Mouse (Mus musculus) thymus, adult 2 months (tissue): ENCODE data around the gene Gm44965. TPM values are rescaled to one million over a fixed set of nuclear protein-coding genes. Genes with fewer than 3 reads are reported as not detected.
A peak's percentile ranks its signal among the peaks of the same experiment; 100 is the strongest.

Experiments used
- DNase-seq: peaks from one replicate; pipeline ENCODE4 v3.0.0; 2021
- H3K27ac ChIP-seq: fragments of 200-500 bp; 2 replicates; pipeline ENCODE4 v1.5.1; 2012; ENCODE audit warnings: low read length, control low read depth; ENCODE audit not compliant: control insufficient read depth, insufficient read depth
- H3K27me3 ChIP-seq: fragments of 200-500 bp; 2 replicates; pipeline ENCODE4 v1.6.1; 2012; ENCODE audit warnings: mild to moderate bottlenecking, low read length, moderate library complexity, mixed read lengths; ENCODE audit not compliant: control insufficient read depth, insufficient read depth
- H3K36me3 ChIP-seq: fragments of 200-500 bp; 2 replicates; pipeline ENCODE4 v1.6.1; 2012; ENCODE audit warnings: mild to moderate bottlenecking, low read length, moderate library complexity; ENCODE audit not compliant: control insufficient read depth, insufficient read depth
- H3K4me1 ChIP-seq: fragments of 200-500 bp; replicated peaks from 2 replicates; pipeline ENCODE4 v1.6.1; 2012; ENCODE audit warnings: low read length; ENCODE audit not compliant: control insufficient read depth, insufficient read depth
- H3K4me3 ChIP-seq: fragments of 200-500 bp; 2 replicates; pipeline ENCODE4 v1.5.1; 2012; ENCODE audit warnings: mild to moderate bottlenecking, low read length, control low read depth, moderate library complexity; ENCODE audit not compliant: control insufficient read depth, insufficient read depth
- CTCF ChIP-seq: fragments of 200-500 bp; IDR thresholded peaks from 2 replicates; pipeline ENCODE4 v1.5.1; 2012; ENCODE audit warnings: mild to moderate bottlenecking, control low read depth, low read length, moderate library complexity, borderline replicate concordance; ENCODE audit not compliant: control insufficient read depth, poor library complexity, insufficient read depth; ENCODE audit errors: extremely low read depth
- POLR2A ChIP-seq: fragments of 200-500 bp; IDR thresholded peaks from 2 replicates; pipeline ENCODE4 v1.6.1; 2012; ENCODE audit warnings: mild to moderate bottlenecking, low read length, control low read depth, moderate library complexity; ENCODE audit not compliant: control insufficient read depth, poor library complexity, insufficient read depth; ENCODE audit errors: extremely low read depth
- WGBS: fragments of 180-500 bp; shearing (Covaris S2); methylation state at CpG from one replicate; pipeline ENCODE4 v1.1.7; 2018; 5-methylcytosine and 5-hydroxymethylcytosine counted together
- polyA plus RNA-seq: library from polyadenylated mRNA; depleted of rRNA; stranded (reverse); fragments of >200 nt; gene quantifications from 2 replicates; pipeline ENCODE4 v1.2.3, GENCODE M21; 2012

Gene Gm44965
- polyA plus RNA-seq, 1 experiment: not detected

DNA sequence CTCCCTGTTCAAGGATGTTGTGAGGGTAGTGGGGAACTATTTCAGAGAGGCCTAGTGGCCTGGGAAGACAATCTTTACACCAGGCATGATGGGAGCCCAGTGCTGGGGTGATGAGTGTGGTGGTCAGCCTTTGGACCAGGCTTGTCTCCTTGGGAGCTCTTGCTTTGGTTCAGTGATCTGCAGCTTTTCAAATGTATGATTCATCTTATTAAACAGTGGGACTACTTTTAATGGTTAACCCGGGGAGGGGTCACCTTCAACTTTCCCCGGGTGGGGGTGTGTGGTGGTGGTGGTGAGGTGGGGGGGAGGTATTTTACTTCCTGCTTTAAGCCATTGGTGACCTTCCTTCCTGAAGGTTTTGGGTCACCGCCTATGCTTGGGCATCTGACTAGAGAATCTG lies 34.6 kb downstream of the Gm44965 start:
- Histone ChIP-seq H3K27me3 (no peaks in the 10 kb centered on the region), H3K4me1 (peaks cover 22% of the 10 kb centered on the region), H3K27ac (no peak overlapping the region), H3K36me3 (no peaks in the 10 kb centered on the region), H3K4me3 (no peak overlapping the region)
- TF ChIP-seq CTCF (no peak), POLR2A (no peak)
- 72% methylated on average over 3 of the region's 3 CpGs for WGBS
- DNase-seq: no peak

DNA sequence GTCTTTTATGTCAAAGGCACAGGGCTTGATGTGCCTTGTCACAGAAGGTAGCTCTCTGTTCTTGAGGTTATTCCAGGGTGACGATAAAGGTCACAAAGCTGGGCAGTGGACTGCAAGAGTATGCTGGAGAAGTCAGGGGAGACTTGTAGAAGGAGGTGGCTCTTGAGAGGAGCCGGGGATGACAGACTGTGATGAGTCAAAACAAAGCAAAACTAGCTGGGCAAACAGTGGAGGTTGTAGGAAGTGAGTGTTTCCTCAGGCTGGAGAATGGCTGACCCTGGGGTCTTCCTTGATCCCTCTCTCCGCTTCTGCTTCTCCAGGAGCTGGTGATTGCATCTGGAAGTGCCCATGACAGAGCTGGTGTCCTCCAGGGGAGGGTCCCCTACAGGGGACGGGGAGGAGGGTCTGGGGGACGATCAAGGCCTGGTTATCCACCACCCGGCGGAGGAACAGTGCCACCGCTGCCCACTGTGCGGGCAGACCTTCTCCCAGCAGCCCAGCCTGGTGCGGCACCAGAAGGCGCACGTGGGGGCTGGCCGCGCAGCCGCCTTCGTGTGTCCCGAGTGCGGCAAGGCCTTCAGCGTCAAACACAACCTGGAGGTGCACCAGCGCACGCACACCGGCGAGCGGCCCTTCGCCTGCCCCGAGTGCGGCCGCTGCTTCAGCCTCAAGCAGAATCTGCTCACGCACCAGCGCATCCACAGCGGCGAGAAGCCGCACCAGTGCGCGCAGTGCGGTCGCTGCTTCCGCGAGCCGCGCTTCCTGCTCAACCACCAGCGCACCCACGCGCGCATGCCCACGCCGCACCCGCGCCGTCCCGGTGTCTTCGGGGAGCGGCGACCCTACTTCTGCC lies 35.3 kb downstream of the Gm44965 start:
- H3K4me1 ChIP-seq: peaks cover 22% of the 10 kb centered on the region
- no peak for TF ChIP-seq POLR2A
- 0 out of 2 replicates have a peak, but pooled peaks have one; percentile 26 for TF ChIP-seq CTCF
- H3K36me3 ChIP-seq: no peaks in the 10 kb centered on the region
- peak overlapping the region; percentile 42 for H3K4me3 ChIP-seq
- 14% methylated on average over 54 of the region's 54 CpGs for WGBS
- no peak overlapping the region for H3K27ac ChIP-seq
- peak; percentile 32 for DNase-seq
- H3K27me3 ChIP-seq: no peaks in the 10 kb centered on the region

GRCm38 (mm10) chr6:48629661-48630034 lies 35.9 kb downstream of the Gm44965 start:
- 19% methylated on average over 13 of the region's 13 CpGs for WGBS
- no peaks in the 10 kb centered on the region for H3K27me3 ChIP-seq
- no peak for TF ChIP-seq CTCF
- TF ChIP-seq POLR2A: no peak
- H3K4me1 ChIP-seq: peaks cover 22% of the 10 kb centered on the region
- DNase-seq: no peak
- no peak overlapping the region for H3K27ac ChIP-seq
- peak overlapping the region; percentile 42 for H3K4me3 ChIP-seq
- no peaks in the 10 kb centered on the region for H3K36me3 ChIP-seq

GRCm38 (mm10) chr6:48630831-48631230 lies 37.1 kb downstream of the Gm44965 start:
- TF ChIP-seq POLR2A: no peak
- no peak for TF ChIP-seq CTCF
- H3K4me1 ChIP-seq: peaks cover 22% of the 10 kb centered on the region

GRCm38 (mm10) chr6:48635105-48635504 lies 41.4 kb downstream of the Gm44965 start:
- TF ChIP-seq CTCF (no peak), POLR2A (no peak)
- WGBS: 96% methylated on average over 2 of the region's 2 CpGs
- Histone ChIP-seq H3K4me3 (no peak overlapping the region), H3K4me1 (no peaks in the 10 kb centered on the region), H3K27ac (no peak overlapping the region), H3K36me3 (no peaks in the 10 kb centered on the region), H3K27me3 (no peaks in the 10 kb centered on the region)
- DNase-seq: no peak

More at GRCm38 (mm10) chr6:48630831-48631230, 37.1 kb downstream of the Gm44965 start:
- no peak for DNase-seq
- Histone ChIP-seq H3K36me3 (no peaks in the 10 kb centered on the region), H3K27ac (no peak overlapping the region), H3K4me3 (no peak overlapping the region), H3K27me3 (no peaks in the 10 kb centered on the region)
- WGBS: 95% methylated on average over 8 of the region's 8 CpGs

DNA sequence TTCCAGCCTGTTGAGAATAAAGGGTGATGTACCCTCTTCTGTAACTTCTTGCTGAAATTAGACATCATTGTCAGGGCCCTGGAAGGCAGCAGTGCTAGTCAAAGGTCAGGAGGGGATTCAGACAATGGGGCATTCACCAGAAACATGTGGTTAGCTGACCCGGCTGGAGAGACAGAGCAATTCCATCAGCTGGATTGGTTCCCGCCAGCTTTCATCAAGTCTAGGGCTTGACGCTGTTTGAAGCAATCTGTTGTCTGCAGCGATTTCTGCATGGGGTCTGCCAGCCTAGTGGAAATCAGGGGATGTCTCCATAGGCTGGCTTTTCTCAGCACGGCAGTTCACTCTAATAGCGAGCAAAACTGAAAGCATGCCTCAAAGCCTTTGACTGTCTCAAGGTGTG lies 42.8 kb downstream of the Gm44965 start:
- TF ChIP-seq CTCF (no peak), POLR2A (no peak)
- WGBS: 93% methylated on average over 6 of the region's 6 CpGs
- H3K4me1 ChIP-seq: no peaks in the 10 kb centered on the region
- no peak overlapping the region for H3K4me3 ChIP-seq
- DNase-seq: no peak
- H3K36me3 ChIP-seq: no peaks in the 10 kb centered on the region
- H3K27ac ChIP-seq: no peak overlapping the region
- H3K27me3 ChIP-seq: no peaks in the 10 kb centered on the region

DNA sequence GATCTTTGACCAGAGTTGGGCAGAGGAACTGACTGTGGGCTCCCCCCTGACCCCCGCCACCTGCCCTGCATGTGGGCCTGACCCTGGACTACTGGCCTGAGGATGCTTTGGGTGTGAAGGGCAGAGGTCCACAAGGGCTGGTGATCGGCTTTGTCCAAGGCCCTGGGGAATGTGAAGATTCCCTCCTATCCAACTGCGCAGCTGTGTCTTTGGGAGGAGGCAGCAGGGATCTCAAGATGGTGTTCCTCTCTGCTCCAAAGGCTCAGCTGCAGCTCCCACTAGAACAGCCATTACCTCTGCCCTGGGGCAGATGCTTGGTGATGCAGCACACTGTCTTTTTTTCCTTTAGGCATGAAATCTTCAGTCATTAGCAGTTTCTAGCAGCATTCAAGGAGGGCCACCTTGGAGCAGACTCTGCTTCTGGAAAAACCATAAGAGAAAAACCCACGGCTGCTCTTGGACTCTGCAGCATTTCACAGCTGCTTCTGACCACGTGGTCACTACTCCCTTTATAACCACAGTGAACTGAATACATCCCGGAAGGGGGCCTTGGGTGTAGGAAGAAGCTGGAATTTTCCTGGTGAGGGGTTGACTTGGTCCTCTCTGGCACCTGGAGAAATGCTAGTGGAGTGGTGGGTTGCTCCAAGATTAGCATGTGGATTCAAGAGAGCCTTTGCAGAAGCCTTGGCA lies 44.2 kb downstream of the Gm44965 start:
- DNase-seq: no peak
- Histone ChIP-seq H3K27me3 (no peaks in the 10 kb centered on the region), H3K4me1 (no peaks in the 10 kb centered on the region), H3K27ac (no peak overlapping the region), H3K36me3 (no peaks in the 10 kb centered on the region), H3K4me3 (no peak overlapping the region)
- TF ChIP-seq POLR2A: no peak
- TF ChIP-seq CTCF: no peak
- WGBS: 81% methylated on average over 6 of the region's 6 CpGs
